Mouse (Mus musculus) liver, adult (tissue): ENCODE measurements around the gene Polr2m.

Source experiments
- GATA4 ChIP-seq: IDR thresholded peaks from 2 replicates; pipeline ENCODE4 v1.6.1; 2014; ENCODE audit warnings: mild to moderate bottlenecking, low read length; ENCODE audit not compliant: insufficient replicate concordance

Gene Polr2m

GRCm38 (mm10) chr9:71484871-71485474, 762 bp downstream of the Polr2m start:
- TF ChIP-seq GATA4 = no peak

- no peak for TF ChIP-seq GATA4
These were observed 5.4 kb downstream of the Polr2m start for GRCm38 (mm10) chr9:71480305-71480704.

GRCm38 (mm10) chr9:71479413-71479812, 6.3 kb downstream of the Polr2m start:
- TF ChIP-seq GATA4 = no peak

- TF ChIP-seq GATA4 = no peak
These were observed 7.1 kb downstream of the Polr2m start for GRCm38 (mm10) chr9:71478596-71478995.

GRCm38 (mm10) chr9:71476601-71477000, 9.1 kb downstream of the Polr2m start:
- TF ChIP-seq GATA4 = no peak

GRCm38 (mm10) chr9:71475536-71475935, 10.2 kb downstream of the Polr2m start:
- no peak for TF ChIP-seq GATA4

GRCm38 (mm10) chr9:71467434-71467833, 18.3 kb downstream of the Polr2m start:
- no peak for TF ChIP-seq GATA4

GRCm38 (mm10) chr9:71466111-71466510, 19.6 kb downstream of the Polr2m start:
- TF ChIP-seq GATA4 = no peak

- TF ChIP-seq GATA4 = no peak
These were observed 22.6 kb downstream of the Polr2m start for GRCm38 (mm10) chr9:71463072-71463667.

GRCm38 (mm10) chr9:71456738-71457137, 29.0 kb downstream of the Polr2m start:
- no peak for TF ChIP-seq GATA4

- TF ChIP-seq GATA4 = no peak
These were observed 31.8 kb downstream of the Polr2m start for GRCm38 (mm10) chr9:71453917-71454316.

- no peak for TF ChIP-seq GATA4
These were observed 32.4 kb downstream of the Polr2m start for GRCm38 (mm10) chr9:71453352-71453751.

- no peak for TF ChIP-seq GATA4
These were observed 35.1 kb downstream of the Polr2m start for GRCm38 (mm10) chr9:71450626-71451025.

- TF ChIP-seq GATA4 = no peak
These were observed 38.2 kb downstream of the Polr2m start for GRCm38 (mm10) chr9:71447573-71447972.

- no peak for TF ChIP-seq GATA4
These were observed 40.4 kb downstream of the Polr2m start for GRCm38 (mm10) chr9:71445308-71445707.

- no peak for TF ChIP-seq GATA4
These were observed 47.6 kb downstream of the Polr2m start for GRCm38 (mm10) chr9:71438146-71438545.
